Mouse (Mus musculus): ENCODE results near the gene Mmp2.
"Not testable (repeated sequence)": the region's sequence is repeated elsewhere in the genome, so short reads cannot be mapped to it uniquely, and the experiment has no call there.

Gene Mmp2

DNA sequence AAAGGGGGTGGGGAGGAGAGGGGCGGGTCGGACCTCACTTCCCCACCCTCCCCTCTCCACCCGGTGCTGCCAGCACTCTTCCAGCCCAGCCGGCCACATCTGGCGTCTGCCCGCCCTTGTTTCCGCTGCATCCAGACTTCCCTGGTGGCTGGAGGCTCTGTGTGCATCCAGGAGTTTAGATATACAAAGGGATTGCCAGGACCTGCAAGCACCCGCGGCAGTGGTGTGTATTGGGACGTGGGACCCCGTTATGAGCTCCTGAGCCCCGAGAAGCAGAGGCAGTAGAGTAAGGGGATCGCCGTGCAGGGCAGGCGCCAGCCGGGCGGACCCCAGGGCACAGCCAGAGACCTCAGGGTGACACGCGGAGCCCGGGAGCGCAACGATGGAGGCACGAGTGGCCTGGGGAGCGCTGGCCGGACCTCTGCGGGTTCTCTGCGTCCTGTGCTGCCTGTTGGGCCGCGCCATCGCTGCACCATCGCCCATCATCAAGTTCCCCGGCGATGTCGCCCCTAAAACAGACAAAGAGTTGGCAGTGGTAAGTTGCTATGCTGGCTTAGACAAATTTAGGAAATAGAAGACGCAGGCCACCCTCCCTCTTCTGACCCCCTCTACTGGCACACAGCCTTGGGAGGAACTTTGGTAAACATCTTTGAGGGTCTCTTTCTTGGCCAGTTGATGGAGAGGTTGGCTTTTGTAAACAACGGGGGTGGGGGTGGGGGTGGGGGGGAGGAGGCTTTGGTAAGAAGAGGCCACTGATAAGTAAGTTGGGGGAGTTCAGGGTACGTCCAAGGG, at the start of gene Mmp2:
Gene Mmp2, plus strand, starts transcription at position 49 of the 792 bp plus-strand sequence.
- no peak for DNase-seq

- no peak for DNase-seq
Observed at GRCm38 (mm10) chr8:92780976-92781375, 46.1 kb upstream of the Mmp2 start.

GRCm38 (mm10) chr8:92783906-92784610, 43.0 kb upstream of the Mmp2 start:
- no peak for DNase-seq

DNA sequence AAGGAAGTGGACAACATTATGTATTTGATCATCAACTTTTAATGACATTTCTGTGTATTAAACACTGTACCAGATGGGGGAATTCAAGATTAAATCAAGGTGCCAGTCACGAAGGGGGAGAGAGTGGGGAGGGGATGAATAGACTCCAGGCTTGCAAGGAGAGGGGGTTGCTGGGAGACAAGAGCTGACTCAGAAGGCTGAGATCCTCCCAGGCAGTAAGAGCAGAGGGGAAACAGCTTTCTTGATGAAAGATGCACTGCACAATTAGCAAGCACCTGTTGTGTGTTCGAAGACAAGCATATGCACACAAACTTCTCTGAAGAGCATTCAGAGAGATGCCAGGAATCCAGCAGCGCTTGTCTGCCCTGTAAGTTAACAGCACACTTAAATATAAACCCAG, 36.3 kb upstream of the Mmp2 start:
- no peak for DNase-seq

DNA sequence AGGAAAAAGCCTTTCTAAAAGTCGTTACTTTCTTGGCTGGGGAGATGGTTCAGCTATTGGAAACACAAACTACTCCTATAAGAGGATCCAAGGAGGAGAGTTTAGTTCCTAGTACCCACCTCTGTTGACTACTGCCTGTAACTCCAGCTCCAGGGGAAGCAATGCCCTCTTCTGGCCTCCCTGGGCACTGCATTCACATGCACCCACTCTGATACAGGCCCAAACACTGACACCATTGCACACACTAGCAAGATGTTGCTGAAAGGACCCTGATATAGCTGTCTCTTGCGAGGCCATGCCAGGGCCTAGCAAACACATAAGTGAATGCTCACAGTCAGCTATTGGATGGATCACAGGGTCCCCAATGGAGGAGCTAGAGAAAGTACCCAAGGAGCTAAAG, 35.1 kb upstream of the Mmp2 start:
- not testable (repeated sequence) for DNase-seq

DNA sequence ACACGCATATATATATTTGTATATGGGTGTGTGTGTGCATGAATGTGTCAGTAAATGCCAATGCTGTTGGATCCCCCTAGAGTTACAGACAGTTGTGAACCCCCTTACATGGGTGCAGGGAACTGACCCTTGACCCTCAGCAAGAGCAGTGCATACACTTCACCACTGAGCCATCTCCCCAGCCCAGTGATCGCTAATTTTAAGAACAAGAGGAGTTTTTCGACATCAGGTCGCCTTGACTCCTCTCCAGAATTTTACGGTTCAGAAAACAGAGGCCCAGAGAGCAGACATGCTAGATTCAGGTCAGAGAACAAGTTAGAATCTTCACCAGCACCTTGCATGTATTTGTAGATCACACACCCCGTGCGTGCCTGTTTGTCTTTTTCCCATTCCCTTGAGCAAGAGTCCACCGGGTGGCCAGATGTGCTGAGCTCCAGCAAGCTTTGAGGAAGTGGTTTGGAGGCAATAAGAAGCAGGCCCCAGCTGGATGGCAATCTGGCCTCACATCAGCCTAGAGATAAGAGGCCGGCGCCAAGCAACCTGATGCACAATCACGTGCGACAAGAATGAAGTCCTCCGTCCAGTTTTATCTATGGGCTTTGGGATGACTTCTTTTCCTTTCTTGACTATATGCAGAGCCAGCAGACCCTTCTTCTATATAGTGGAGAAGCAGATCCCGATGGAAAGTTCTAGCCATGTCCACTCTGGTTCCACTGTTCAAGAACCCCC, 33.1 kb upstream of the Mmp2 start:
- DNase-seq: no peak

GRCm38 (mm10) chr8:92797527-92797931, 29.6 kb upstream of the Mmp2 start:
- DNase-seq: no peak

GRCm38 (mm10) chr8:92799406-92799805, 27.7 kb upstream of the Mmp2 start:
- DNase-seq: no peak

DNA sequence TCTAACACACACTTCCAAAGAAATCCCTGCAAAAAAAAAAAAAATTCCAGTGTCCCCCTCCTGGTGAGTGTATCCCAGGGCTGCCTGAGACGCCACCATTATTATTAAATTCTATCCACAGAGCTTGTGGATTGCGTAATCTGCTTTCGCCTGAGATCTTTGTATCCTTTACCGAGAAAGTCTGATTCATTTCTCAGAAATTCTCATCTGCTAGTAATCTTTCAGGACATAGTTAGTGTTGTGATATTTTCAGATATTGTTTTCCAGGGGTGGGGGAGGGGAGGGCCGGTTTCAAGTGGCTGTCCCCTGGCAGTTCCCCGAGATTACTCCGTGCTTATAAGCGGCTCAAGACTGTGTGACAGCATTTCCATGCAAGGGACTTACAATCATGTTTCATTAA, 25.9 kb upstream of the Mmp2 start:
- no peak for DNase-seq

DNA sequence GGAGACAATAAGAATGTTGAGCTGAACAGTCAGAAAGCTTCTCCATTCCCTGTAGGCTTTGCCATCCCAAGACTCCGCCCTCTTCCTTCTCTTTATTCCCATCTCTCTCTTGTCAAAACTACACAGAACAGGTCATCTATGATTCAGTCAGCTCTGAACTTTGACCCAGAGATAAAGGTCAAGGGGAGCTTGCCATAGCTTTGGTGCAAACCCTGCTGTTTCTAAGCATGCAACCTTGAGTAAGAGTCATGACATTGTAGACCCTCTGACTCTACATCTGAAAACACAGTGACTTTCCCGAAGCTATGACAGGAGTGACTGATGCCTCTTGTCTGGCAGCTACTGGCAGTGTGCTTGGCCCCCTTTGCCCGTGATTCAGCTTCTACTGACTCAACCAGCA, 24.5 kb upstream of the Mmp2 start:
- no peak for DNase-seq

DNA sequence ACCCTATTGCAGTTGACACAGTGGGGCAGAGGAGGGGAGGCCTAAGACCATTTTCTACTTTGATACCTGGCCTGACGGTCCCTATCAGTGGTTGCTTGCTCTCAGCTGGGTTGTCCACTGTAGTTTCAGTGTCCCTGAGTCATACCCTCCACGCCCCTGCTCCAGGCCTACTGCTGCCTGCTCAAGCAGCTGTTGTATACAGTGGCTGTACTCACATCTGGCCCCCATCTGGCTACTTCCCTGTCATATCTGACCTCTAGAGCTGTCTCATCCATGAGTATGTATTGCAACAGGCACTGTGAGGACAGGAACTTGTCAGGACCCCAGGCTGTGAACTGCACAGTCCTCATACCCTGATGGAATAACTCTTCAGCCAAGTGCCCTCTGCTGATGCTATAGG, 14.3 kb upstream of the Mmp2 start:
- no peak for DNase-seq

DNA sequence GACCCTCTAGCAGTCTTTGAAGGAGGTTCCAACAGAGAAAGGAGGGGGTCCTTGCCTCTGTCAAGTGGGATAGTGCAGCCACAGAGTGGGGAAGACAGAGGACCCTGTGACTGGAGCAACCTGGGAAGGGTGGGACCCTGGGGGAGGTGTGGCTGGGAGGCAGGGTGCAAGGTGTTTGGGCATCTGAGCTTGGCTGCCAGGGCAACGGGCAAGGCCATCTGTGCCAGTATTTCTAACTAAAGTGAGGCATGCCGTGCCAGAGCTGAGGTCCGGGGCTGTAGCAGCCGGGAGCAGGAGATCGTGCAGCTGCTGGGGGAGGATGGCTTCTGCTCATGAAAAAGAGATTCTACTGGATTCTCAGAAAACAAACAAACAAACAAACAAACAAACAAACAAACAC, 11.4 kb upstream of the Mmp2 start:
- no peak for DNase-seq

DNA sequence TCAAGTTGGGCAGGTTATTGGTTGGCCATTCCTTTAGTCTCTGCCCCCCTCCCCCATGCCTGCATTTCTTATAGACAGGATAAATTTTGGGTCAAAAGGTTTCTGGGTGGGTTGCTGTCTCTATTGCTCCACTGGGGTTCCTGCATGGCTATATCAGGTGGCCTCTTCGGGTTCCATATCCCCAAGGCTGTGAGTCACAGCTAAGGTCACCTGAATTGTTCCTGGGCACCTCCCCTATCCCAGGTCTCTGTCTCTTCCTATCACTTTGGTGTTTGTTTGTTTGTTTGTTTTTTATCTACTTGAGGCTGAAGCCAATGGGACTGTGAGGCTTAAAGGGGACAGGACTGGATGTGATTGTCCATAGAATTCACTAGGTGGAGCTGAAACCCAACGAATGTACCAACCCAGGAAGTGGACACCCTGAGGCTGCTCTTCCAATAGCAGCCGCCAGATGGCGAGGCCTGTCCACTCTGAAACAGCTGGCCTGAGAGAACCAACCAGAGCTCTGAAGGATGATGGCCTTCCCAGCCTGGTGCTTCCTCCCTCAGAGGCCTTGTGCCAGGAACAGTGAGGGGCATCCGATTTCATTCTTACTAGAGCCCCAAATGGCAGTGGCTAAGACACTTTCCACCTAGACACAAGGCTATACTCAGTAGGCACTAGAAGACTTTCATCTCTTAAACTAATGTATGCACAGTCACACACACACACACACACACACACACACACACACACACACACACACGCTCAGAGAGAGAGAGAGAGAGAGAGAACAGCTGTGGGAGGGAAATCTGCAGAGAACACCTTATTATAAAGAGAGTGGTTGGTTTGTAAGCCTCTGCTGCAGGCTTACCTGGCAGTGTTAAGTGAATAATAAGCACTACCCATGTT, 8.9 kb upstream of the Mmp2 start:
- peak; percentile 89 for DNase-seq

GRCm38 (mm10) chr8:92821151-92821550, 5.9 kb upstream of the Mmp2 start:
- DNase-seq: no peak

GRCm38 (mm10) chr8:92822386-92822785, 4.7 kb upstream of the Mmp2 start:
- no peak for DNase-seq

GRCm38 (mm10) chr8:92825991-92826390, 1.1 kb upstream of the Mmp2 start:
- DNase-seq: no peak

DNA sequence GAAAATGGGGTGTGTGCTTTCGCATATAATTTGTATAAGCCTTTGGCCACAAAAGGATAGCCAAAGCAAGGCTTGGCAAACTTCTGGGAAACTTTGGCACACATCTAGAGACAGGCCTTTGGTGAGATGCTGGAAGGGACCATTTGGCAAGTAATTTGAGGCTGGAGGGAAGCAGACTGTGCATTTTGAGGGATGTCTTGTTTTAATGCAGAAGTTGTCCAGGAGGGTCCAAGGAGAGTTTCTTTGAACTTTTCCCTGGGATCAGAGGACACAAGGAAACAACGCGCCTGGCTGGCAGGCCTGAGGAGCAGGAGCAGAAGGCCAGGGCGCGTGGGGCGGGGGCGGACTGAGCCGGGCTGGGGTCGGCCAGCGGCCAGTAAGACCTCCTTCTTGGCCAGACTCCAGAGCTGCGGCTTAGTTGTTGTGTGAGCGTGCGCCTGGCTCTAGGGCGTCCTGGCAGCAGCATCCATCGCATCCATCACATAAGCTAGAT, 1.2 kb downstream of the Mmp2 start:
- no peak for DNase-seq

- no peak for DNase-seq
Observed at GRCm38 (mm10) chr8:92834065-92834731, 7.1 kb downstream of the Mmp2 start.

GRCm38 (mm10) chr8:92834786-92835500, 7.9 kb downstream of the Mmp2 start:
- DNase-seq: no peak

- no peak for DNase-seq
Observed at GRCm38 (mm10) chr8:92835901-92836300, 8.8 kb downstream of the Mmp2 start.

GRCm38 (mm10) chr8:92838616-92839015, 11.5 kb downstream of the Mmp2 start:
- DNase-seq: no peak

Measured in layer of hippocampus, adult 9-11 months (tissue).